Mouse (Mus musculus) heart, embryonic 15.5 days (tissue): Measurements from ENCODE around the gene Akirin2. TPM values are rescaled to one million over a fixed set of nuclear protein-coding genes. Genes with fewer than 3 reads are reported as not detected.
"Not testable (repeated sequence)": the region's sequence is repeated elsewhere in the genome, so short reads cannot be mapped to it uniquely, and the experiment has no call there.

Experiments used
- ATAC-seq: fragments of 200-750 bp; cut with Nextera tagmentation; replicated peaks from 2 replicates; pipeline ENCODE4 v1.8.0; 2017; ENCODE audit warnings: low read depth, moderate TSS enrichment; ENCODE audit not compliant: insufficient number of reproducible peaks, insufficient read depth, low FRiP score
- H3K27ac ChIP-seq: fragments of 300-500 bp; sonication (generic); 2 replicates; pipeline ENCODE4 v1.5.1; 2015; ENCODE audit warnings: mild to moderate bottlenecking, inconsistent platforms
- H3K27me3 ChIP-seq: fragments of 300-500 bp; sonication (generic); 2 replicates; pipeline ENCODE4 v1.6.1; 2015; ENCODE audit warnings: inconsistent platforms
- H3K36me3 ChIP-seq: fragments of 300-500 bp; sonication (generic); 2 replicates; pipeline ENCODE4 v1.6.1; 2015; ENCODE audit warnings: mild to moderate bottlenecking, inconsistent platforms
- H3K4me1 ChIP-seq: fragments of 300-500 bp; sonication (generic); replicated peaks from 2 replicates; pipeline ENCODE4 v1.6.1; 2015; ENCODE audit warnings: inconsistent platforms
- H3K4me2 ChIP-seq: fragments of 300-500 bp; sonication (generic); 2 replicates; pipeline ENCODE4 v1.6.1; 2015; ENCODE audit warnings: inconsistent platforms, mild to moderate bottlenecking, moderate library complexity
- H3K4me3 ChIP-seq: fragments of 300-500 bp; sonication (generic); 2 replicates; pipeline ENCODE4 v1.5.1; 2015; ENCODE audit warnings: mild to moderate bottlenecking, inconsistent platforms
- H3K9ac ChIP-seq: fragments of 300-500 bp; sonication (generic); 2 replicates; pipeline ENCODE4 v1.6.1; 2015; ENCODE audit warnings: mild to moderate bottlenecking, inconsistent platforms
- H3K9me3 ChIP-seq: fragments of 300-500 bp; sonication (generic); replicated peaks from 2 replicates; pipeline ENCODE4 v1.6.1; 2016; ENCODE audit warnings: inconsistent platforms
- WGBS: fragments of 180-500 bp; shearing (Covaris S2); methylation state at CpG from one replicate; pipeline ENCODE4 v1.1.7; 2015; ENCODE audit warnings: mixed read lengths; 5-methylcytosine and 5-hydroxymethylcytosine counted together
- polyA plus RNA-seq: library from polyadenylated mRNA; unstranded; fragments of >200 nt; fragmentation: Nextera tagmentation; extraction: Ambion mirVana; gene quantifications from 2 replicates; pipeline ENCODE4 v1.2.1, GENCODE M21; 2015

Akirin2 gene
- polyA plus RNA-seq, 1 experiment from 2014 or later: 44.8 TPM

DNA sequence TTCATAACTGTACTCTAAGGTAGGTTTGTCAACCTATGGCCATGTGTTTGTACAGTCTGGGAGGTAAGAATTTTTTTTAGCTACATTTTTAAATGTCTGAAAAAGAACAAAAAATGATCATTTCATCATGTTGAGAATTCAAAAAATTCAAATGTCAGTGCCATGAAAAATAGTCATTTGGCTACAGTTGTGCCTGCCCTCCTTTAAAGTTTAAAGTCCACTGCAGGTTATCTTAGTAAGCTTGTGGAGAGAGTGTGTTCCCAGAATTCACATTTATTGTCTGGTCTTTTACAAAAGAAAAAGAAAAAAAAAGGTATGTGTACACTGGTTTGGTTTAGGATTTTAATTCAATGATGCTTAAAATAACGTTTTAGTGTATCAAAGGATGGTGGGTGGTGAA, 3.9 kb downstream of the Akirin2 start:
- Histone ChIP-seq H3K4me2 (no peak overlapping the region), H3K36me3 (no peaks in the 10 kb centered on the region), H3K27me3 (no peaks in the 10 kb centered on the region), H3K4me3 (no peak overlapping the region), H3K9ac (no peak overlapping the region), H3K9me3 (no peaks in the 10 kb centered on the region), H3K4me1 (peaks cover 40% of the 10 kb centered on the region), H3K27ac (no peak overlapping the region)
- WGBS: 47% methylated on average over 1 of the region's 1 CpGs
- ATAC-seq: no peak

DNA sequence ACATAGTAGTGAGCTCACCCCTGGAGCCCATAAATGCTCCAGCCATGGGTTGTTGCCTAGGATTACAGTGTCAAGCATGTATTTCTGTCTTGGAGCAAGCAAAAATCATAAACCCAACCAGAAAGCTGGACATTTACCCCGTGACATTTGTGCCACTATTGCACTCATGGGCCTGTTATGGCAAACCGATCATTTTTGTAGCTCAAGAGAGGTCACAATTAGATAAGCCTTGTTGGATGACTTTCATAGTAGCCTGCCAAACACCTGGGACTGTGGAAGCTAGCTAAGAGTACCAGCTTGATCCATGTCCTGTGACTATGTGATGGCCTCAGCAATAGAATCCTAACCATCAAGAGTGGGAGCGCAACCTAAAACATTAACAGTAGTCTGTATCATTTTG, 4.9 kb downstream of the Akirin2 start:
- no peaks in the 10 kb centered on the region for H3K9me3 ChIP-seq
- no peaks in the 10 kb centered on the region for H3K27me3 ChIP-seq
- H3K9ac ChIP-seq: no peak overlapping the region
- H3K4me1 ChIP-seq: peaks cover 38% of the 10 kb centered on the region
- H3K36me3 ChIP-seq: no peaks in the 10 kb centered on the region
- 0 out of 2 replicates have a peak overlapping the region, but pooled peaks have one; percentile 7 for H3K27ac ChIP-seq
- no peak for ATAC-seq
- no peak overlapping the region for H3K4me2 ChIP-seq
- no peak overlapping the region for H3K4me3 ChIP-seq
- 82% methylated on average over 3 of the region's 3 CpGs for WGBS

GRCm38 (mm10) chr4:34556183-34556582, 5.4 kb downstream of the Akirin2 start:
- Histone ChIP-seq H3K4me1 (peaks cover 38% of the 10 kb centered on the region), H3K27ac (no peak overlapping the region)

DNA sequence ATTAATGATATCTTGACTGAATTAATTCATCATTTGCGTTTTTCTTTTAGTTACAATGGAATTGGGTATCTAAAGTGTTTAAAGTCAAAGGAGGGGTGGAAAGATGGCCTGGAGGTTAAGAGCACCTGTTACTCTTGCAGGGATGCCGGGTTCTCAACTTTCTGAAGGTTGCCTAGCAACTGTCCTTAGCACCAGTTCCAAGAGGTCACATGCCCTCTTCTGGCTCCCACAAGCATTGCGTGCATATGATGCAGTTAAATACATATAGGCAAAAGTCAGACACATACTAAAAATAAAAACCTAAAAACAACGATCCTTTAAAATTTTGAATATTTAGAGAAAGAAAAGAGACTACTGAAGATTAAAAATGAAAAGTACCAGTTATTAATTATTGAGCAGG, 10.2 kb downstream of the Akirin2 start:
- Histone ChIP-seq H3K9ac (no peak overlapping the region), H3K4me1 (peaks cover 16% of the 10 kb centered on the region)
- ATAC-seq: no peak

More at GRCm38 (mm10) chr4:34556183-34556582, 5.4 kb downstream of the Akirin2 start:
- no peaks in the 10 kb centered on the region for H3K27me3 ChIP-seq
- H3K4me2 ChIP-seq: no peak overlapping the region
- H3K36me3 ChIP-seq: no peaks in the 10 kb centered on the region
- H3K9ac ChIP-seq: no peak overlapping the region
- no peak overlapping the region for H3K4me3 ChIP-seq
- H3K9me3 ChIP-seq: no peaks in the 10 kb centered on the region
- no peak for ATAC-seq

DNA sequence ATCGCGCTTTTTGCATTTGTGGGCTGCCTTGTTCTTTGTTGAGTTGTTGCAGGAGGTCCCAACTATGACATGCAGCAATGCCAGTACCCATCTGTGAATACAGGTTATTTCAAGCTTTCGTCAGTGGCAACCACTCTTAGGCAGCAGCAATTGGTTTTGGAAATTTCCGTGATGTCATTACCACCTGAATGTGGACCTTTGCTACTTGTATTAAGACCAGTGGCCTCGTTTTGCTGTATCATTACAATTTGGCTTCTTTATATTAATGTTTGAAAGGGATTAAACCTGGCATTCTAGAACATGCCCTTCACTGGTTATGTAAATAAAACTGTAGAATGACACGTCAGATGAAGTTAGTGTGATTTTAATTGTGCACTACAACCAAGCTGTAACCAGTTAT, 15.5 kb downstream of the Akirin2 start:
- peaks cover 69% of the 10 kb centered on the region for H3K36me3 ChIP-seq
- WGBS: 84% methylated on average over 6 of the region's 6 CpGs
- no peaks in the 10 kb centered on the region for H3K4me1 ChIP-seq
- no peak overlapping the region for H3K4me2 ChIP-seq
- ATAC-seq: no peak
- H3K9ac ChIP-seq: no peak overlapping the region
- no peak overlapping the region for H3K4me3 ChIP-seq
- no peaks in the 10 kb centered on the region for H3K9me3 ChIP-seq
- H3K27me3 ChIP-seq: no peaks in the 10 kb centered on the region
- no peak overlapping the region for H3K27ac ChIP-seq

More for the DNA sequence above, 10.2 kb downstream of the Akirin2 start:
- Histone ChIP-seq H3K27ac (no peak overlapping the region), H3K4me2 (no peak overlapping the region), H3K9me3 (no peaks in the 10 kb centered on the region), H3K4me3 (no peak overlapping the region), H3K36me3 (peaks cover 22% of the 10 kb centered on the region), H3K27me3 (no peaks in the 10 kb centered on the region)
- WGBS: 62% methylated on average over 4 of the region's 4 CpGs

- H3K4me2 ChIP-seq: no peak overlapping the region
- whole genome bisulfite sequencing: 77% methylated on average over 2 of the region's 2 CpGs
- H3K27ac ChIP-seq: no peak overlapping the region
- H3K4me3 ChIP-seq: no peak overlapping the region
- H3K36me3 ChIP-seq: peaks cover 84% of the 10 kb centered on the region
- H3K9me3 ChIP-seq: no peaks in the 10 kb centered on the region
- no peaks in the 10 kb centered on the region for H3K27me3 ChIP-seq
- no peak overlapping the region for H3K9ac ChIP-seq
- no peaks in the 10 kb centered on the region for H3K4me1 ChIP-seq
- ATAC-seq: no peak
Observed at GRCm38 (mm10) chr4:34572876-34573275, 22.1 kb downstream of the Akirin2 start.

GRCm38 (mm10) chr4:34577028-34577427, 26.3 kb downstream of the Akirin2 start:
- Histone ChIP-seq H3K9me3 (no peaks in the 10 kb centered on the region), H3K27ac (no peak overlapping the region), H3K4me3 (no peak overlapping the region), H3K9ac (no peak overlapping the region), H3K27me3 (no peaks in the 10 kb centered on the region), H3K4me2 (no peak overlapping the region), H3K36me3 (peaks cover 75% of the 10 kb centered on the region), H3K4me1 (peaks cover 2% of the 10 kb centered on the region; the same call in 1 of the 2 replicates)
- no peak for ATAC-seq
- WGBS: 91% methylated on average over 2 of the region's 2 CpGs

GRCm38 (mm10) chr4:34579215-34579614, 28.5 kb downstream of the Akirin2 start:
- peak overlapping the region; percentile 29; the same call in 1 of the 2 replicates for H3K27ac ChIP-seq
- H3K4me2 ChIP-seq: no peak overlapping the region

GRCm38 (mm10) chr4:34581489-34581888, 30.8 kb downstream of the Akirin2 start:
- not testable (repeated sequence) for H3K9me3 ChIP-seq, H3K9ac ChIP-seq, H3K27me3 ChIP-seq, ATAC-seq, H3K4me2 ChIP-seq, H3K4me3 ChIP-seq
- WGBS: 76% methylated on average over 1 of the region's 1 CpGs
- Histone ChIP-seq H3K36me3 (peaks cover 66% of the 10 kb centered on the region), H3K27ac (0 out of 2 replicates have a peak overlapping the region, but pooled peaks have one; percentile 34), H3K4me1 (peaks cover 15% of the 10 kb centered on the region)

More at GRCm38 (mm10) chr4:34579215-34579614, 28.5 kb downstream of the Akirin2 start:
- no peaks in the 10 kb centered on the region for H3K27me3 ChIP-seq
- H3K9ac ChIP-seq: no peak overlapping the region
- H3K4me1 ChIP-seq: peaks cover 12% of the 10 kb centered on the region
- peaks cover 85% of the 10 kb centered on the region for H3K36me3 ChIP-seq
- no peaks in the 10 kb centered on the region for H3K9me3 ChIP-seq
- no peak for ATAC-seq
- 28% methylated on average over 1 of the region's 1 CpGs for WGBS
- H3K4me3 ChIP-seq: no peak overlapping the region

DNA sequence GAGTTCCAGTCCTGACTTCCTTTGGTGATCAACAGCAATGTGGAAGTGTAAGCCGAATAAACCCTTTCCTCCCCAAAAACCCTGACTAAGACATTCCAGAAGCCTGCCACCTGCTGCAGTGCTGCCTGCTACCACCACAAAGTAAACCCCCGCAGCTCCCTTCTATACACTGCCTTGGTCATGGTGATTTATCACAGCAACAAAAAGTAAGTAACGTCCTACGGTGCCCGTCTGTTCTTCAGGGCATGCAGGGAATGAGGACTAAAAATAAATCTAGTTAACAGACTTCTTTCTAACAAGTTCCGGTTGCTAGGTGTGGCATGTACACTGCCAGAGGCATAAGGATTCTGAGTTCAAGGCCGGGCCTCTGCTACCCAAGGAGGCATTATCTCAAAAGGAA, 31.3 kb downstream of the Akirin2 start:
- Histone ChIP-seq H3K4me2 (no peak overlapping the region), H3K9me3 (no peaks in the 10 kb centered on the region), H3K4me3 (no peak overlapping the region), H3K27ac (peak overlapping the region; percentile 34; the same call in 1 of the 2 replicates), H3K4me1 (peaks cover 15% of the 10 kb centered on the region), H3K36me3 (peaks cover 61% of the 10 kb centered on the region), H3K9ac (no peak overlapping the region), H3K27me3 (no peaks in the 10 kb centered on the region)
- no peak for ATAC-seq
- 45% methylated on average over 7 of the region's 7 CpGs for WGBS

DNA sequence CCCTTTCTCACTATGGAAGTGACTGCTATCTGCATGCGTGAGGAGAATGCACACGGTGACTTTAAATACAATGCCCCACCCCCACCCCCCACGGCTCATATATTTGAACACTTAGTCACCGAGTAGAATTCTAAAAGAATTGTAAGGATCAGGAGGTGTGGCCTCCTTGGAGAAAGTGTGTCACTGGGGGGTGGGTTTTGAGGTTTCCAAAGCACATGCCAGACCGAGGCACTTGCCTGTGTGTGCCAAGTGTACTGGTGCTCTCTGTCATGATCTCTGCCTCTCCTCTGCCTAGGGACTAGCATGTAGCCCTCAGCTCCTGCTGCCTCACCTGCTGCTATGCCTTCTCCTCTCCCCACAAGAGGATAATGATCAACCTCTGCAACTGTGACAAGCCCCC, 31.7 kb downstream of the Akirin2 start:
- Histone ChIP-seq H3K9me3 (no peaks in the 10 kb centered on the region), H3K36me3 (peaks cover 61% of the 10 kb centered on the region), H3K4me2 (no peak overlapping the region), H3K4me1 (peaks cover 15% of the 10 kb centered on the region), H3K27me3 (no peaks in the 10 kb centered on the region), H3K9ac (no peak overlapping the region), H3K4me3 (no peak overlapping the region), H3K27ac (peak overlapping the region; percentile 34; the same call in 1 of the 2 replicates)
- no peak for ATAC-seq
- whole genome bisulfite sequencing: 52% methylated on average over 5 of the region's 5 CpGs

DNA sequence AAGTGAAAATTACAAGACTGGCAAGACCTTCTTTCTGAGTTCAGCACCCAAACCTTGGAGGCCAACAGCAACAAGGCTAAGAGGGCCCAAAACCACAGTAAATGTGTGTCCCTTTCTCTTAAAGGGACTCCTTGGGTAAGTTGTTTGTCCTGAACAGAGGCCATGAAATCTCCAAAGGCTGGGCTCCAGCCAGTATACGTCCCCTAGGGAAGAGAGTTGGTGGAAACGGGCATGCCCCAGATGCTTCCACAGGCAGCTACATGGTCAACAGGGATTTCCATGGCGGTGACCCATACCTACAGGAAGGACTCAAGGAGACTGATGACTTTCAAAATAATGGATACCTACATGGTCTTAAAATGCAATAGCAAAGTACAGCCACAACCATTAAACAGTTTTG, 32.7 kb downstream of the Akirin2 start:
- H3K36me3 ChIP-seq: peaks cover 54% of the 10 kb centered on the region

More for the DNA sequence above, 32.7 kb downstream of the Akirin2 start:
- Histone ChIP-seq H3K27ac (no peak overlapping the region), H3K4me2 (no peak overlapping the region), H3K9ac (no peak overlapping the region), H3K9me3 (no peaks in the 10 kb centered on the region), H3K4me1 (peaks cover 15% of the 10 kb centered on the region), H3K4me3 (no peak overlapping the region), H3K27me3 (no peaks in the 10 kb centered on the region)
- no peak for ATAC-seq
- WGBS: 91% methylated on average over 3 of the region's 3 CpGs
